Mouse (Mus musculus): Measurements from ENCODE around the gene Cog3. TPM values are rescaled to one million over a fixed set of nuclear protein-coding genes. Genes with fewer than 3 reads are reported as not detected.

The Cog3 gene
- polyA plus RNA-seq, 1 experiment from 2014 or later, result 21.0 TPM

DNA sequence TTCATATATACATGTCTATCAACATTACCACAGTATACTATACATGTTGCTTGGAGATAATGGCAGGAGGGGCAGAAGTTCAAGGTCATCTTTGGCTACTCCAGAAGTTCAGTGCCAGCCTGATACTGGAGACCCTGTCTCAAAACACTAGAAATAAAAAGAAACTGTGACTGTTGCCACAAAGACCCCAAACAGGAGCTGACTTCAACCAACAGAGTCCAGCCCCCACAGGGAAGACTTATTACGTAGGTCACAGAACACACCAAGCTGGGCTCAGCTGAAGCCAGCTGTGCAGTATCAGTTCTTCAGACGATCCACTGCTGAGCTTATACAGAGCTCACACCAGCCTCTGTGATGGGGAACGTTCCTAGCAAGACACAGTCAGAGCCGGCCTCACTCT is 37.9 kb downstream of the Cog3 start:
- H3K27ac ChIP-seq (ENCODE audit: low read length), result no peak overlapping the region
- no peak overlapping the region for H3K9ac ChIP-seq (ENCODE audit: low read length)
- H3K4me3 ChIP-seq (ENCODE audit: low read length), result no peak overlapping the region
- H3K4me2 ChIP-seq (ENCODE audit: low read depth, low read length), result no peak overlapping the region
- no peaks in the 10 kb centered on the region for H3K9me3 ChIP-seq (ENCODE audit: control insufficient read depth, low read length)
- ATAC-seq (ENCODE audit: low read depth), result no peak
- H3K27me3 ChIP-seq (ENCODE audit: control insufficient read depth, insufficient read depth, low read depth, low read length), result no peaks in the 10 kb centered on the region
- no peaks in the 10 kb centered on the region for H3K4me1 ChIP-seq (replicated peaks; ENCODE audit: control insufficient read depth, insufficient read depth, low read length)
- WGBS, result 87% methylated on average over 4 of the region's 4 CpGs
- H3K36me3 ChIP-seq (ENCODE audit: control insufficient read depth, insufficient read depth, low read length), result peaks cover 47% of the 10 kb centered on the region

DNA sequence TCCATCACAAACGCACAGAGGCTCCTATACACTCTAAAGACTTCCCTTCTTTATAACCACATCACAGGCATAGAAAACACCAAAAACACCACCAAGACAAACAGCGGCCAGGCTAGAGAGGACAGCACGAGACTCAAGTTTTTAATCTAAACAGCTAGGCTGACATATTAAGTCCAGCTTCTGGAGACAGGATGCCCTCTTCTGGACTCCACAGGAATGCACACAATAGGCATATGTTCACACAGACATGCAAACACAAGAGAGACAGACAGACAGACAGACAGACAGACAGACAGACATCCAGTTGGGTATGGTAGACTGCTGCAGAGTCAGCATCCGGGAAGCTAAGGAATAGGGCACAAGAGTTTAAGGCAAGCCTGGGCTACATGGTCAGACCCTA is 40.7 kb downstream of the Cog3 start:
- 68% methylated on average over 4 of the region's 4 CpGs for WGBS

DNA sequence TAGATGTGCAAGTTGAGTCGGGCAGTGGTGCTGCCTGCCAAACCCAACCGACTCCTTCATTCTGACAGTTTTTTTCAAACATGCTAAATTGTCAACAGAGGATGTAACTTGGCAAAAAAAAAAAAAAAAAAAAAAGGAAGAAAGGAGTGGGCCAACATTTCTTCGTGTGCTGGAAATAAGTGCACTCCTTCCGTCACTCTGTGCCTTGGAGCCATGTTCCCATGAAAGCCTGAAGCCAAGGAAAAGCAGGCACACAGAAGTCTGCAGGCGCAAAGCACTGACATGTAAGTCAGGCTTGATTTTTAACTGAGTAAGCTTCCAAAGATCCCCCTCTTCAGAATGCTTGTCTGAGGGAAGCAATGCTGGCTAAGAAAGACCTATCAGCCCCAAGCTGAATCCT is 41.6 kb downstream of the Cog3 start:
- ATAC-seq (ENCODE audit: low read depth), result no peak

More for the DNA sequence above, 40.7 kb downstream of the Cog3 start:
- Histone ChIP-seq H3K9ac (ENCODE audit: low read length) (no peak overlapping the region), H3K27ac (ENCODE audit: low read length) (no peak overlapping the region), H3K4me1 (replicated peaks; ENCODE audit: control insufficient read depth, insufficient read depth, low read length) (no peaks in the 10 kb centered on the region), H3K4me2 (ENCODE audit: low read depth, low read length) (no peak overlapping the region), H3K36me3 (ENCODE audit: control insufficient read depth, insufficient read depth, low read length) (peaks cover 42% of the 10 kb centered on the region), H3K4me3 (ENCODE audit: low read length) (no peak overlapping the region), H3K9me3 (ENCODE audit: control insufficient read depth, low read length) (no peaks in the 10 kb centered on the region), H3K27me3 (ENCODE audit: control insufficient read depth, insufficient read depth, low read depth, low read length) (no peaks in the 10 kb centered on the region)
- no peak for ATAC-seq (ENCODE audit: low read depth)

DNA sequence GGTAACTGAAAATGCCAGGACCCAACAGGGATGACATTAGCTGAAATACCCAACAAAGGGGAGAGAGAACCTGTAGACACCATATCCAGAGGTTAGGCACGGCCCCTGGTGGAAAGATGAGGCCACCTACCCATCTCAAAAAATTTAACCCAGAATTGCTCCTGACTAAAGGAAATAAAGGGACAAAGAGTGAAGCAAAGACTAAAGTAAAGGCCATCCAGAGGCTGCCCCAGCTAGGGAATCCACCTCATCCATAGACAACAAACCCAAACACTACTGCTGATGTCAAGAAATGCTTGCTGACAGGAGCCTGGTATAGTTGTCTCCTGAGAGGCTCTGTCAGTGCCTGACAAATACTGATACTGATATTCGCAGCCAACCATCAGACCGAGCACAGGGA is 42.6 kb downstream of the Cog3 start:
- no peak overlapping the region for H3K4me3 ChIP-seq (ENCODE audit: low read length)
- no peak overlapping the region for H3K27ac ChIP-seq (ENCODE audit: low read length)
- 94% methylated on average over 3 of the region's 3 CpGs for WGBS
- no peaks in the 10 kb centered on the region for H3K27me3 ChIP-seq (ENCODE audit: control insufficient read depth, insufficient read depth, low read depth, low read length)
- H3K4me2 ChIP-seq (ENCODE audit: low read depth, low read length), result no peak overlapping the region
- no peaks in the 10 kb centered on the region for H3K9me3 ChIP-seq (ENCODE audit: control insufficient read depth, low read length)
- no peak for ATAC-seq (ENCODE audit: low read depth)
- H3K4me1 ChIP-seq (replicated peaks; ENCODE audit: control insufficient read depth, insufficient read depth, low read length), result no peaks in the 10 kb centered on the region
- H3K9ac ChIP-seq (ENCODE audit: low read length), result no peak overlapping the region
- H3K36me3 ChIP-seq (ENCODE audit: control insufficient read depth, insufficient read depth, low read length), result peaks cover 38% of the 10 kb centered on the region

More for the DNA sequence above, 41.6 kb downstream of the Cog3 start:
- Histone ChIP-seq H3K27me3 (ENCODE audit: control insufficient read depth, insufficient read depth, low read depth, low read length) (no peaks in the 10 kb centered on the region), H3K36me3 (ENCODE audit: control insufficient read depth, insufficient read depth, low read length) (peaks cover 38% of the 10 kb centered on the region), H3K4me3 (ENCODE audit: low read length) (no peak overlapping the region), H3K9me3 (ENCODE audit: control insufficient read depth, low read length) (no peaks in the 10 kb centered on the region), H3K4me1 (replicated peaks; ENCODE audit: control insufficient read depth, insufficient read depth, low read length) (no peaks in the 10 kb centered on the region), H3K27ac (ENCODE audit: low read length) (no peak overlapping the region), H3K4me2 (ENCODE audit: low read depth, low read length) (no peak overlapping the region), H3K9ac (ENCODE audit: low read length) (no peak overlapping the region)
- WGBS, result 59% methylated on average over 5 of the region's 5 CpGs

DNA sequence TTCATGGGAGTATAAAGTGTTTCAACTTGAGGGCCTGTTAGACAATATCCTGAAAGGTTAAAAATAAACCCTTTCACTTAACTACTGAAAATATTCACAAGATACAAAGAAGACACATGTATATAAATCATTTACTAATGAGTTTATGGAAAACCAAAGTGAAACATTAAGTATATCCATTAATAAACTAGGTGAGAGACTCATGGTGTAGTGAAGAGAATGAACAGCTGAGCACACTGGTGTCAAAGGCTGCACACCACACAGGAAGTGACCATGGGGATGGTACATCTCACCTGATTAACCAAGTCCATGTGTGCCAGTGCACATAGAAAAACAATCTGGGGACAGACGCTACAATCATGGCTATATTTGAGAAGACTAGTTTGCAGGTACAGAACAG is 45.3 kb downstream of the Cog3 start:
- Histone ChIP-seq H3K27ac (ENCODE audit: low read length) (no peak overlapping the region), H3K4me3 (ENCODE audit: low read length) (no peak overlapping the region), H3K36me3 (ENCODE audit: control insufficient read depth, insufficient read depth, low read length) (peaks cover 37% of the 10 kb centered on the region), H3K9ac (ENCODE audit: low read length) (no peak overlapping the region), H3K9me3 (ENCODE audit: control insufficient read depth, low read length) (no peaks in the 10 kb centered on the region), H3K4me1 (replicated peaks; ENCODE audit: control insufficient read depth, insufficient read depth, low read length) (no peaks in the 10 kb centered on the region), H3K27me3 (ENCODE audit: control insufficient read depth, insufficient read depth, low read depth, low read length) (no peaks in the 10 kb centered on the region), H3K4me2 (ENCODE audit: low read depth, low read length) (no peak overlapping the region)
- WGBS, result 84% methylated on average over 1 of the region's 1 CpGs
- no peak for ATAC-seq (ENCODE audit: low read depth)

DNA sequence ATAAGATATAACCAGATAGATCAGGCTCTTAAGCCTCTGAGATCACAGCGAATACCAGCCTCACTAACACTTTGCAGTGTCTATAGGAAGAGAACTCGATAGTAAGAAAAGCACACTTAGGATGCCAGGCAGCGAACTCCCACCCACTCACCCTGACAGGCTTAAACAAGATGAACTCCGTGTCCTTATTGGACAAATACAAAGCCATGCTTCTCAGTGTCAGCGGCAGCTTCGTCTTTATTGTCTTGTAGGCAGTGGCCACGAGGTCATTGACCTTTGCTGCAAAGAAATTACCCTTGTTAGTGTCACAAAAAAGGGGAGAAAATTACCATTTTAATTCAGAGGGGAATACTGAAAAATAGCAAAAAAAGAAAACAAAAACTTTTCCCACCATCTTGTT is 46.5 kb downstream of the Cog3 start:
- no peak for ATAC-seq (ENCODE audit: low read depth)
- no peak overlapping the region for H3K9ac ChIP-seq (ENCODE audit: low read length)
- H3K36me3 ChIP-seq (ENCODE audit: control insufficient read depth, insufficient read depth, low read length), result peaks cover 44% of the 10 kb centered on the region
- WGBS, result 82% methylated on average over 7 of the region's 7 CpGs
- H3K27me3 ChIP-seq (ENCODE audit: control insufficient read depth, insufficient read depth, low read depth, low read length), result no peaks in the 10 kb centered on the region
- no peak overlapping the region for H3K4me2 ChIP-seq (ENCODE audit: low read depth, low read length)
- H3K4me1 ChIP-seq (replicated peaks; ENCODE audit: control insufficient read depth, insufficient read depth, low read length), result no peaks in the 10 kb centered on the region
- H3K27ac ChIP-seq (ENCODE audit: low read length), result no peak overlapping the region
- H3K9me3 ChIP-seq (ENCODE audit: control insufficient read depth, low read length), result no peaks in the 10 kb centered on the region
- no peak overlapping the region for H3K4me3 ChIP-seq (ENCODE audit: low read length)

DNA sequence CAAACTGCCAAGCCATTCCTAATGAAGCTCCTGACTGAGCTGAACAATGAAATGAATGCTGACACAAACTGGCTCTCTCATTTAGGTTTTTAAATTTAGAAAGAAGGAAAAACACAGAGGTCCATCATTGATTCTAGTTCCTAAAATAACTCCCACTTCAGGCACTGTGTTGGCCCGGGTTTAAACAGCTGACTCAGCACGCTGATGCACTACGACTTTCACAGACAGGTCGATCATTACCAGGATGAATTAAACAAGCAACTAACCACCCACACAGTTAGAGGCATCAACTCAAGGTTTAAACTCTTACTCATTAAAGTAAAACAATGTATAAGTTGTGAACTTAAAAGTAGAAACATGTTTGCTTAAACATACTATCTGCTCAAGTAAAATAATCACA is 47.7 kb downstream of the Cog3 start:
- 87% methylated on average over 4 of the region's 4 CpGs for WGBS
- Histone ChIP-seq H3K4me3 (ENCODE audit: low read length) (no peak overlapping the region), H3K9ac (ENCODE audit: low read length) (no peak overlapping the region), H3K27me3 (ENCODE audit: control insufficient read depth, insufficient read depth, low read depth, low read length) (no peaks in the 10 kb centered on the region), H3K4me1 (replicated peaks; ENCODE audit: control insufficient read depth, insufficient read depth, low read length) (no peaks in the 10 kb centered on the region), H3K9me3 (ENCODE audit: control insufficient read depth, low read length) (no peaks in the 10 kb centered on the region), H3K27ac (ENCODE audit: low read length) (no peak overlapping the region), H3K36me3 (ENCODE audit: control insufficient read depth, insufficient read depth, low read length) (peaks cover 38% of the 10 kb centered on the region), H3K4me2 (ENCODE audit: low read depth, low read length) (no peak overlapping the region)
- no peak for ATAC-seq (ENCODE audit: low read depth)

DNA sequence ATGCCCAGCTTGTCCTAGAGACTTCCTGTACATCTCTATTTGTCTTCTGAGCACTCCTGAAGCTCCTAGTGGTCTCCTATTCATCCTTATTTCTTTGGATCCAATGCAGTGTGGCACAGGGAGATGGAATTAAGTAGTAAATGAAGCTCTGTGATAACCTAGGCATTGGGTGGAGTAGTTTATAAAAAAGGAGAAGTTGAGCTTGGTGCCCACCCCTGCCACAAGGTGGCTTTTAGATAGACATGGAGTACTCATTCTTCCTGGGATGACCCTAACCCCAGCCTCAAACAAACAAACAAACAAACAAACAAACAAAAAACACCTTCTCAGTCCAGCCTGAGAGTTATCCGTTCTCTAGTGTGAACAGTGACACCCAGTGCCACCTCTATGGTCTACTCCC is 56.4 kb downstream of the Cog3 start:
- Histone ChIP-seq H3K4me1 (replicated peaks; ENCODE audit: control insufficient read depth, insufficient read depth, low read length) (no peaks in the 10 kb centered on the region), H3K27ac (ENCODE audit: low read length) (no peak overlapping the region)

DNA sequence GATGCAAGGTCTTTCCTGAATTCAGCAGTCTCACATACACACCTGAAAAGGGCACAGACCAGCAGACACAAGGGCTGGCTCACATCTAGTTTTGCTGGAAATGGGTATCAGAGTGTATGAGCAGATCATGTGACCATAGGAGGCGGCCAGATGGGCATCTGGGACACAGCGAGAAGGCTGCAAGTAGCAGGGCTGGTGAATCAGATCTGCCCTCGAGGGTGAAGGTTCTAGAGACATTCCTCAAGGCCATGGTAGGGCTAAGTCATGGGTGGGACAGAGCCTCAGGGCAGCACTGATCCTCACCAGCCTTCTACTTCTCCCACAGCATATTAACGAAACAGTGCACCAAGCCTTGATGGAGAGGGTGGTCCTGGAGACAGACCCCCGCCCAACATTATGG is 58.2 kb downstream of the Cog3 start:
- 79% methylated on average over 5 of the region's 5 CpGs for WGBS

More for the DNA sequence above, 56.4 kb downstream of the Cog3 start:
- WGBS, result 57% methylated on average over 1 of the region's 1 CpGs
- H3K4me2 ChIP-seq (ENCODE audit: low read depth, low read length), result no peak overlapping the region
- no peaks in the 10 kb centered on the region for H3K27me3 ChIP-seq (ENCODE audit: control insufficient read depth, insufficient read depth, low read depth, low read length)
- peaks cover 4% of the 10 kb centered on the region for H3K36me3 ChIP-seq (ENCODE audit: control insufficient read depth, insufficient read depth, low read length)
- no peak overlapping the region for H3K9ac ChIP-seq (ENCODE audit: low read length)
- no peak for ATAC-seq (ENCODE audit: low read depth)
- H3K9me3 ChIP-seq (ENCODE audit: control insufficient read depth, low read length), result no peaks in the 10 kb centered on the region
- H3K4me3 ChIP-seq (ENCODE audit: low read length), result no peak overlapping the region

DNA sequence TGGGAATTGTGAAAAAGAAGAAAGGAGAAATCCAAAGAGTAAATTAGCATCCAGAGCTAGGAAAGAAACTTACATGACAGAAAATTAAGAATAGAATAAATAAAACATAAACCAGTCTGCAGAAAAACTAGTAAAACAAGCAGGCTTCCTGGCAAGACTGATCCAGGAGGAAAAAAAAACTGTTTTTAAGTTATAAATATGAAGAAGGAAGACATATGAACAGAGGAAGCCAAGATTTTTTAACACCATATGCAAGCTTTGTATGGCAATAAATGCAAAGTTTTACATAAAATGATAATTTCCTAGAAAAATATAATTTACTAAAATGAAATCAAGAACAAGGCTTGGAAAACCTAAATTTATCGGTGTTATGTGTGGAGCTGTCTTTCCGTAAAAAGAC is 63.9 kb downstream of the Cog3 start:
- no peak overlapping the region for H3K27ac ChIP-seq (ENCODE audit: low read length)
- H3K9me3 ChIP-seq (ENCODE audit: control insufficient read depth, low read length), result no peaks in the 10 kb centered on the region
- H3K4me2 ChIP-seq (ENCODE audit: low read depth, low read length), result no peak overlapping the region
- no peak for ATAC-seq (ENCODE audit: low read depth)
- H3K27me3 ChIP-seq (ENCODE audit: control insufficient read depth, insufficient read depth, low read depth, low read length), result no peaks in the 10 kb centered on the region
- no peaks in the 10 kb centered on the region for H3K36me3 ChIP-seq (ENCODE audit: control insufficient read depth, insufficient read depth, low read length)
- no peak overlapping the region for H3K9ac ChIP-seq (ENCODE audit: low read length)
- H3K4me1 ChIP-seq (replicated peaks; ENCODE audit: control insufficient read depth, insufficient read depth, low read length), result no peaks in the 10 kb centered on the region
- no peak overlapping the region for H3K4me3 ChIP-seq (ENCODE audit: low read length)
- 89% methylated on average over 2 of the region's 2 CpGs for WGBS

More for the DNA sequence above, 58.2 kb downstream of the Cog3 start:
- Histone ChIP-seq H3K9me3 (ENCODE audit: control insufficient read depth, low read length) (no peaks in the 10 kb centered on the region), H3K27ac (ENCODE audit: low read length) (no peak overlapping the region), H3K4me2 (ENCODE audit: low read depth, low read length) (no peak overlapping the region), H3K9ac (ENCODE audit: low read length) (no peak overlapping the region), H3K4me1 (replicated peaks; ENCODE audit: control insufficient read depth, insufficient read depth, low read length) (no peaks in the 10 kb centered on the region), H3K4me3 (ENCODE audit: low read length) (no peak overlapping the region), H3K27me3 (ENCODE audit: control insufficient read depth, insufficient read depth, low read depth, low read length) (no peaks in the 10 kb centered on the region), H3K36me3 (ENCODE audit: control insufficient read depth, insufficient read depth, low read length) (peaks cover 1% of the 10 kb centered on the region)
- no peak for ATAC-seq (ENCODE audit: low read depth)

Measured in lung, embryonic 16.5 days (tissue).